Mouse (Mus musculus) liver, adult 2 months (tissue): Measurements from ENCODE around the gene Uso1. TPM values are rescaled to one million over a fixed set of nuclear protein-coding genes. Genes with fewer than 3 reads are reported as not detected.
"Not testable (repeated sequence)": the region's sequence is repeated elsewhere in the genome, so short reads cannot be mapped to it uniquely, and the experiment has no call there.

Experiments used
- DNase-seq: peaks from one replicate; pipeline ENCODE4 v3.0.0-alpha.2; 2011; ENCODE audit warnings: low read depth, low spot score; ENCODE audit errors: extremely low read depth
- H3K27ac ChIP-seq: fragments of 200-500 bp; replicated peaks from 2 replicates; pipeline ENCODE4 v1.5.1; 2012; ENCODE audit warnings: low read depth, mild to moderate bottlenecking, control low read depth, inconsistent platforms, low read length; ENCODE audit not compliant: insufficient read depth
- H3K27me3 ChIP-seq: fragments of 200-500 bp; 2 replicates; pipeline ENCODE4 v1.6.1; 2012; ENCODE audit warnings: mild to moderate bottlenecking, moderate library complexity, low read length, inconsistent platforms; ENCODE audit not compliant: control insufficient read depth, insufficient read depth
- H3K36me3 ChIP-seq: fragments of 200-500 bp; 2 replicates; pipeline ENCODE4 v1.6.1; 2012; ENCODE audit warnings: low read length, inconsistent platforms; ENCODE audit not compliant: control insufficient read depth, insufficient read depth
- H3K4me1 ChIP-seq: fragments of 200-500 bp; 2 replicates; pipeline ENCODE4 v1.6.1; 2011; ENCODE audit warnings: low read length; ENCODE audit not compliant: control insufficient read depth, insufficient read depth
- H3K4me3 ChIP-seq: fragments of 200-500 bp; 2 replicates; pipeline ENCODE4 v1.5.1; 2011; ENCODE audit warnings: low read depth, mild to moderate bottlenecking, control low read depth, low read length, moderate library complexity; ENCODE audit not compliant: insufficient read depth
- H3K79me2 ChIP-seq: fragments of 200-500 bp; 2 replicates; pipeline ENCODE4 v1.6.1; 2012; ENCODE audit warnings: inconsistent platforms, mild to moderate bottlenecking, low read length, moderate library complexity; ENCODE audit not compliant: control insufficient read depth, insufficient read depth
- H3K9ac ChIP-seq: fragments of 200-500 bp; 2 replicates; pipeline ENCODE4 v1.6.1; 2012; ENCODE audit warnings: low read depth, mild to moderate bottlenecking, control low read depth, inconsistent platforms, low read length
- CTCF ChIP-seq: fragments of 200-500 bp; IDR thresholded peaks from 2 replicates; pipeline ENCODE4 v1.5.1; 2011; ENCODE audit warnings: low read depth, low read length, control low read depth
- POLR2A ChIP-seq: fragments of 200-500 bp; IDR thresholded peaks from 2 replicates; pipeline ENCODE4 v1.6.1; 2011; ENCODE audit warnings: low read length, control low read depth; ENCODE audit not compliant: insufficient read depth; ENCODE audit errors: extremely low read depth
- WGBS: fragments of 180-500 bp; shearing (Covaris S2); methylation state at CpG from one replicate; pipeline ENCODE4 v1.1.7; 2018; 5-methylcytosine and 5-hydroxymethylcytosine counted together
- polyA plus RNA-seq: library from polyadenylated mRNA; depleted of rRNA; stranded (reverse); fragments of >200 nt; gene quantifications from 2 replicates; pipeline ENCODE4 v1.2.3, GENCODE M21; 2012
- total RNA-seq: library from RNA; depleted of rRNA; stranded (reverse); fragments of >200 nt; gene quantifications from 2 replicates; pipeline ENCODE4 v1.2.3, GENCODE M21; 2014

The Uso1 gene
- total and polyA plus RNA-seq, 2 experiments, result 22.2 to 44.7 TPM

GRCm38 (mm10) chr5:92128570-92128969, 9.2 kb upstream of the Uso1 start:
- 51% methylated on average over 8 of the region's 8 CpGs for WGBS
- Histone ChIP-seq H3K79me2 (no peaks in the 10 kb centered on the region), H3K4me1 (no peaks in the 10 kb centered on the region), H3K27me3 (no peaks in the 10 kb centered on the region), H3K4me3 (no peak overlapping the region), H3K27ac (no peak overlapping the region), H3K9ac (no peak overlapping the region), H3K36me3 (no peaks in the 10 kb centered on the region)
- TF ChIP-seq POLR2A (no peak), CTCF (no peak)
- peak; percentile 43 for DNase-seq

DNA sequence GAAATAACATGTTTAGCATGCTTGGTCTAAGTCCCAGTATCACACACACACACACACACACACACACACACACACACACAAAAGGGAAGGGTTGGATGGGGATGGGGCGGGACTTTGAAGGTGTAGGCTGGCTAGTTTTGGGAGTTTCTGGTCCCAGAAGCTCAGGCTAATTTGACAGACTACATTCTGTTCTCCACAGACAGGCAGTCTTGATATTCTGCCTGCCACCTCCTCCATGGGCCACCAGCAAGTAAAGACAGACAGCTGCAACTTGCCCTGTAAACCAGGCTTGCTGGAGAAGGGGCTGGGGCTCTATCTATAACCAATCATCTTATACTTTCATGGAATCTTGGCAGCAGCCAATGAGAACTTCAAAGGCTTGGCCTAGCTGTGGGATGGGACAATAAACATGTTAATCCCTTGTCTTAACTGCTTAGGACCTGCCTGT, 8.4 kb upstream of the Uso1 start:
- 100% methylated on average over 1 of the region's 1 CpGs for WGBS
- Histone ChIP-seq H3K27me3 (no peaks in the 10 kb centered on the region), H3K79me2 (no peaks in the 10 kb centered on the region), H3K27ac (no peak overlapping the region), H3K9ac (no peak overlapping the region), H3K4me1 (peaks cover under 1% of the 10 kb centered on the region; the same call in 1 of the 2 replicates), H3K4me3 (no peak overlapping the region), H3K36me3 (no peaks in the 10 kb centered on the region)
- no peak for DNase-seq
- TF ChIP-seq POLR2A, result no peak
- TF ChIP-seq CTCF, result no peak

DNA sequence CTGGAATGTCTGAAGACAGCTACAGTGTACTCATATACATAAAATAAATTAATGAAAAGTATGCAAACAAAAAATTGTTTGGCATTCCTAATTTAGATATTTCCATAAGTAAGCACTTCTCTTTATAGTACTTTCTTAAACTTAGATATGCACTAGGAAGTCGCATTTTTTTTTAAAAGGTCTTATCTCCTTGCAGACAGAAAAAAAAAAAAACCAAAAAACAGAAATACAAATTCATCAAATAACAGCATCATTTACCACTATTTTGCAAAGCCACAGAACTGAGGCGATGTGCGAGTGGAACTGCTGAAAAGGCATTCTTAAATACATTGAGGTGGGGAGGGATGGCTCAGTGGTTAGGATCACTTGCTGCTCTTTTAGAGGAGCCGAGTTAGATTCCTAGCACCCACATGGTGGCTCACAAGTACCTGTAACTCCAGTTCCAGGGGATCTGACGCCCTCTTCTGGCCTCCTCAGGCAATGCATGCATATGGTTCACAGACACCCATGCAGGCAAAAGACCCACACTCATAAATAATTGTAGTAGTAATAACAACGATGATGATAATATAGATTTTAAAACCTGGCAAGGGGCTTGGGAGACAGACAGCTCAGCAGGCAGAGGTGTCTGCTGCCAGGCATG, 7.6 kb upstream of the Uso1 start:
- WGBS, result 91% methylated on average over 6 of the region's 6 CpGs
- no peak for TF ChIP-seq POLR2A
- peak; percentile 15; the same call in 1 of the 2 replicates for TF ChIP-seq CTCF

DNA sequence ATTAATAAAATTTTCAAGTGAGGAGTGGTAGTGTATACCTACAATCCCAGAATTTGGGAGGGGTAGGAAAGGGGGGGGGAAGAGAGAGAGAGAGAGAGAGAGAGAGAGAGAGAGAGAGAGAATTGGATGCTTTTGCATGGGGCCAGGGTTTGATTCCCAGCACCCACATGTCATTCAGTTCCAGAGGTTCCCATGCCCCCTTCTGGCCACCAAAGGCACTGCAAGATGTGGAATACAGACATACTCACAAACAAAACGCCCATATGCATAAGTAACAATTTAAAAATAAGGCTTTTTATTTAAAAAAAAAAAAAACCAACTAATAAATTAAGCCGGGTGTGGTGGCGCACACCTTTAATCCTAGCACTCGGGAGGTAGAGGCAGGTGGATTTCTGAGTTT, 5.6 kb upstream of the Uso1 start:
- Histone ChIP-seq H3K79me2 (no peaks in the 10 kb centered on the region), H3K27me3 (no peaks in the 10 kb centered on the region), H3K9ac (no peak overlapping the region), H3K4me3 (no peak overlapping the region), H3K27ac (no peak overlapping the region), H3K36me3 (no peaks in the 10 kb centered on the region), H3K4me1 (peaks cover 2% of the 10 kb centered on the region; the same call in 1 of the 2 replicates)
- TF ChIP-seq POLR2A (no peak), CTCF (peak; percentile 16; the same call in 1 of the 2 replicates)
- WGBS, result 99% methylated on average over 4 of the region's 4 CpGs
- DNase-seq, result no peak

More for the DNA sequence above, 7.6 kb upstream of the Uso1 start:
- H3K27me3 ChIP-seq, result no peaks in the 10 kb centered on the region
- no peaks in the 10 kb centered on the region for H3K36me3 ChIP-seq
- H3K4me3 ChIP-seq, result no peak overlapping the region
- H3K79me2 ChIP-seq, result no peaks in the 10 kb centered on the region
- no peak overlapping the region for H3K9ac ChIP-seq
- no peak overlapping the region for H3K27ac ChIP-seq
- peaks cover 2% of the 10 kb centered on the region; the same call in 1 of the 2 replicates for H3K4me1 ChIP-seq
- no peak for DNase-seq

- not testable (repeated sequence) for H3K79me2 ChIP-seq, H3K9ac ChIP-seq, H3K4me1 ChIP-seq, H3K27ac ChIP-seq, H3K4me3 ChIP-seq, DNase-seq, H3K36me3 ChIP-seq, H3K27me3 ChIP-seq
- 76% methylated on average over 4 of the region's 4 CpGs for WGBS
Observed at GRCm38 (mm10) chr5:92133006-92133405, 4.7 kb upstream of the Uso1 start.

GRCm38 (mm10) chr5:92134934-92135333, 2.8 kb upstream of the Uso1 start:
- no peak overlapping the region for H3K9ac ChIP-seq
- WGBS, result 86% methylated on average over 3 of the region's 3 CpGs
- no peaks in the 10 kb centered on the region for H3K27me3 ChIP-seq
- H3K79me2 ChIP-seq, result peaks cover 17% of the 10 kb centered on the region; the same call in 1 of the 2 replicates
- no peak for TF ChIP-seq CTCF
- no peak for TF ChIP-seq POLR2A
- no peak overlapping the region for H3K27ac ChIP-seq
- H3K4me3 ChIP-seq, result no peak overlapping the region
- no peaks in the 10 kb centered on the region for H3K36me3 ChIP-seq
- peaks cover 11% of the 10 kb centered on the region for H3K4me1 ChIP-seq
- no peak for DNase-seq
